Mouse (Mus musculus) kidney, embryonic 15.5 days (tissue): ENCODE data around the gene Adcy9. TPM values are rescaled to one million over a fixed set of nuclear protein-coding genes. Genes with fewer than 3 reads are reported as not detected.

ENCODE experiments used
- ATAC-seq: fragments of 200-750 bp; cut with Nextera tagmentation; replicated peaks from 2 replicates; pipeline ENCODE4 v1.8.0; 2017; ENCODE audit warnings: moderate TSS enrichment; ENCODE audit not compliant: low FRiP score
- H3K27ac ChIP-seq: fragments of 300-500 bp; sonication (generic); 2 replicates; pipeline ENCODE4 v1.5.1; 2015; ENCODE audit warnings: mild to moderate bottlenecking, inconsistent platforms
- H3K27me3 ChIP-seq: fragments of 300-500 bp; sonication (generic); 2 replicates; pipeline ENCODE4 v1.6.1; 2015; ENCODE audit warnings: inconsistent platforms
- H3K36me3 ChIP-seq: fragments of 300-500 bp; sonication (generic); 2 replicates; pipeline ENCODE4 v1.6.1; 2015; ENCODE audit warnings: inconsistent platforms
- H3K4me1 ChIP-seq: fragments of 300-500 bp; sonication (generic); 2 replicates; pipeline ENCODE4 v1.6.1; 2015; ENCODE audit warnings: inconsistent platforms
- H3K4me2 ChIP-seq: fragments of 300-500 bp; sonication (generic); 2 replicates; pipeline ENCODE4 v1.6.1; 2015; ENCODE audit warnings: moderate library complexity, mild to moderate bottlenecking, inconsistent platforms
- H3K4me3 ChIP-seq: fragments of 300-500 bp; sonication (generic); replicated peaks from 2 replicates; pipeline ENCODE4 v1.5.1; 2015; ENCODE audit warnings: mild to moderate bottlenecking, inconsistent platforms
- H3K9ac ChIP-seq: fragments of 300-500 bp; sonication (generic); 2 replicates; pipeline ENCODE4 v1.6.1; 2015; ENCODE audit warnings: mild to moderate bottlenecking, inconsistent platforms
- H3K9me3 ChIP-seq: fragments of 300-500 bp; sonication (generic); replicated peaks from 2 replicates; pipeline ENCODE4 v1.6.1; 2016; ENCODE audit warnings: inconsistent platforms
- WGBS: fragments of 180-500 bp; shearing (Covaris S2); methylation state at CpG from one replicate; pipeline ENCODE4 v1.1.7; 2015; ENCODE audit warnings: mixed read lengths; 5-methylcytosine and 5-hydroxymethylcytosine counted together
- polyA plus RNA-seq: library from polyadenylated mRNA; unstranded; fragments of >200 nt; fragmentation: Nextera tagmentation; extraction: Ambion mirVana; gene quantifications from 2 replicates; pipeline ENCODE4 v1.2.1, GENCODE M21; 2015

The Adcy9 gene
- polyA plus RNA-seq, 1 experiment from 2014 or later: 1.2 TPM

DNA sequence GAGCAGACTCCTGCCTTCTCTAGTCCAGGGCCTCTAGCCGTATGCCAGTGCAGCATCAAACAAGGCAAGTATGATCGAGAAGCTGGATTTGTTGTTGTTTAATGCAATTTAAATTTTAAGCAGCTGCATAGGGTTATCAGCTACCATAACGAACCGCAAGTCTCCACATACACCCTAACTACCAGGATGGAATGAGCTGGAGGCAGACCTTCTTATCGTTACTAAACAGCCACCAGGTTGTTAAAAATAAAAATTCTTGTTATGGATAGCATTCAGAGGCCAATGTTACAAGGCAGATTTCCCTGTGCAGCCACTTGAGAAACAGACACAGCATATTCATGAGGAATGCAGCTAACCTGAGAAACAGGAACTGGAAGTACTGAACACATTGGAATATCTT, 86.5 kb downstream of the Adcy9 start:
- Histone ChIP-seq H3K4me1 (no peaks in the 10 kb centered on the region), H3K27me3 (no peaks in the 10 kb centered on the region), H3K4me2 (no peak overlapping the region), H3K36me3 (no peaks in the 10 kb centered on the region), H3K9ac (no peak overlapping the region), H3K27ac (no peak overlapping the region), H3K9me3 (no peaks in the 10 kb centered on the region), H3K4me3 (no peak overlapping the region)
- WGBS: 85% methylated on average over 5 of the region's 5 CpGs
- ATAC-seq: no peak

DNA sequence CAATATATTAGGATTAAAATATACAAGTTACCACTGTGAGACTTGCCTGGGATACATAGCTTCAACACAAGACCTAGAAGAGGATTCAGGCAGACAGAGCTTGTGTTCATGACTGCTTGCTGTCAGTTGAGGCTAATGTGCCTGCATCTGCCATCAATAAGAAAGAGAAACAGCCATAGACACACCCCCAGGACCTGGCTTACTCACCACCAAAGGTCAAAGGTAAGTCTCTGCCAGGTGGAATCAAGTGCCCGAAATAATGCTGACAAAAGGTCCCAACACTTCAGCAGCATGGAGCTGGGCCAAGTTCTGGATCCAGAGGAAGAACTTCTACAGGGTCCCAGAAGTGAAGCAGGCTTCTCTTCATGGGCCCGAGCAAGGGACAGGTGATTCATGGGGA, 86.9 kb downstream of the Adcy9 start:
- WGBS: 88% methylated on average over 2 of the region's 2 CpGs
- no peaks in the 10 kb centered on the region for H3K9me3 ChIP-seq
- H3K27ac ChIP-seq: no peak overlapping the region
- H3K4me1 ChIP-seq: no peaks in the 10 kb centered on the region
- no peak overlapping the region for H3K4me2 ChIP-seq
- H3K9ac ChIP-seq: no peak overlapping the region
- no peak overlapping the region for H3K4me3 ChIP-seq
- no peak for ATAC-seq
- H3K36me3 ChIP-seq: no peaks in the 10 kb centered on the region
- H3K27me3 ChIP-seq: no peaks in the 10 kb centered on the region

DNA sequence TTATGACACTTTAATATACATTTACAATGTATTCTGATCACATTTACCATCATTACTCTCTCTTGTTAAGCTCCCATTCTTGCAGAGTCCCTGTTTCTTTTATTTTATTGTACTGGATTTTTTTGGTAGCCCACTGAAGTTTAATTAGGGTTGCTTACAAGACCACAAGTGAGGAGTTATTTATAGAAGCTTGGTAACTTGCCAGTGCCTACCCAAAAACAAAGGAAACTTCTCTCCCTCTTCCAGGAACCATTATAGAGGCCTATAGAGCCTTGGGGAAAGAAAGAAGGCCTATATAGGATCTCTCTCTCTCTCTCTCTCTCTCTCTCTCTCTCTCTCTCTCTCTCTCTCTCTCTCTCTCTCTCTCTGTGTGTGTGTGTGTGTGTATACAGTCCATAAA, 93.2 kb downstream of the Adcy9 start:
- H3K4me3 ChIP-seq: no peak overlapping the region
- H3K4me1 ChIP-seq: no peaks in the 10 kb centered on the region
- H3K27me3 ChIP-seq: no peaks in the 10 kb centered on the region
- H3K9me3 ChIP-seq: no peaks in the 10 kb centered on the region
- H3K27ac ChIP-seq: no peak overlapping the region
- H3K4me2 ChIP-seq: no peak overlapping the region
- no peak overlapping the region for H3K9ac ChIP-seq
- ATAC-seq: no peak
- H3K36me3 ChIP-seq: no peaks in the 10 kb centered on the region

DNA sequence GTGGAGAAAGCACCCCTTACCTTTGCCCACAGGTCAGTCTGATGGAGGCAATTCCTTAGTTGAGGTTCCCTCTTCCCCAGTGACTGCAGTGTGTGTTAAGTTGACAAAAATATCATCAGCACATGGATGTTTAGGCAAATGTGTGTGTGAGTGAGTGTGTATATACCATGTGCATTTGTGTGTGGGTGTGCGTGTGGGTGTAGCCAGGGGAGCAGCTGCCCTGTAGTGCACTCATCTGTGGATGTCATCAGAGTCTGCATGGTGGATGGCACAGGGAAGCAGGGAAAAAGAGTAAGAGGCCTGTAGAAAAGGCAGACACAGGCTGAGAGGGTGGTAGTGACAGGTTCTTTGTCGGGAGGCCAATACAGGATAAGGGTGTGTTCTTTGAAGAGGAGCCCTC, 94.5 kb downstream of the Adcy9 start:
- H3K36me3 ChIP-seq: no peaks in the 10 kb centered on the region
- H3K4me2 ChIP-seq: no peak overlapping the region
- no peaks in the 10 kb centered on the region for H3K9me3 ChIP-seq
- no peak overlapping the region for H3K4me3 ChIP-seq
- WGBS: 81% methylated on average over 2 of the region's 2 CpGs
- no peaks in the 10 kb centered on the region for H3K4me1 ChIP-seq
- ATAC-seq: no peak
- H3K27me3 ChIP-seq: no peaks in the 10 kb centered on the region
- no peak overlapping the region for H3K27ac ChIP-seq
- H3K9ac ChIP-seq: no peak overlapping the region

DNA sequence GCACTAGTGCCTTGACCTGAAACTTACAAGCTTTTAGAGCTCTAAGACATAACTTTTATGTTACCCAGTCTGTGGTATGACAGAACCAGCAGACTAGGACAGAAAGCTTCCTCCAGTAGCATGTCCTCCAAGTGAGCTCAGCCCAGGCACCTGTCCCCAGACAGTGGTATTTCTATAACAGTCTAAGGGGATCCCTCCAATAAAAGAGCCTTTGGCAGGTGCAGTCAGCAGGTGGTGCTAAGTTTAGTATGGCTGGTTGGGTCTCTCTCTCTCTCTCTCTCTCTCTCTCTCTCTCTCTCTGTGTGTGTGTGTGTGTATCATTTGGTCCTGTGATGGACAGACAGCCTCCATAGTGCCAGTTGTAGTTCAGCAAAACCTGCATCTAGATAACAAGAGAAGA, 95.3 kb downstream of the Adcy9 start:
- Histone ChIP-seq H3K27me3 (no peaks in the 10 kb centered on the region), H3K4me2 (no peak overlapping the region), H3K4me1 (no peaks in the 10 kb centered on the region), H3K4me3 (no peak overlapping the region), H3K9ac (no peak overlapping the region), H3K27ac (no peak overlapping the region), H3K36me3 (no peaks in the 10 kb centered on the region), H3K9me3 (no peaks in the 10 kb centered on the region)
- ATAC-seq: no peak

DNA sequence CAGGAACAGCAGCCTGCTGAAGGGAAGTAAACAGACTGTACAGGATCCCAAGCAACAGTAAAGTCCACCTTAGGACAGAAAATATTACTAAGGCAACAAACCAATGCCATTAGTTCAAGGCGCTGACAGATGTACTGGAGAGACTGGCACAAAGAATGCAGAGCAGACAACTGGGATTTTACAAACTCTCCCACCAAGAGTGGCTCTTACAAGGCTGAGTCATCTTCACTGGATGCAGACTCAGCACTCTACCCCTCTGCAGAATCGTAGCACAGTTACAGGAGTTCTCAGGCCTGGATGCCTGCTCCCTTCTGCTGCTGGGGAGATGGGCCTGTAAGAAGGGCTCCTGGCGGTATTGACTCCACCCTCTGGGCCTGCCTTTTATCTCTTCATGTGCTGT, 99.4 kb downstream of the Adcy9 start:
- WGBS: 55% methylated on average over 3 of the region's 3 CpGs
- H3K4me3 ChIP-seq: no peak overlapping the region
- no peak for ATAC-seq
- no peak overlapping the region for H3K9ac ChIP-seq
- no peaks in the 10 kb centered on the region for H3K9me3 ChIP-seq
- no peaks in the 10 kb centered on the region for H3K27me3 ChIP-seq
- H3K4me1 ChIP-seq: no peaks in the 10 kb centered on the region
- H3K4me2 ChIP-seq: no peak overlapping the region
- no peak overlapping the region for H3K27ac ChIP-seq
- H3K36me3 ChIP-seq: no peaks in the 10 kb centered on the region

DNA sequence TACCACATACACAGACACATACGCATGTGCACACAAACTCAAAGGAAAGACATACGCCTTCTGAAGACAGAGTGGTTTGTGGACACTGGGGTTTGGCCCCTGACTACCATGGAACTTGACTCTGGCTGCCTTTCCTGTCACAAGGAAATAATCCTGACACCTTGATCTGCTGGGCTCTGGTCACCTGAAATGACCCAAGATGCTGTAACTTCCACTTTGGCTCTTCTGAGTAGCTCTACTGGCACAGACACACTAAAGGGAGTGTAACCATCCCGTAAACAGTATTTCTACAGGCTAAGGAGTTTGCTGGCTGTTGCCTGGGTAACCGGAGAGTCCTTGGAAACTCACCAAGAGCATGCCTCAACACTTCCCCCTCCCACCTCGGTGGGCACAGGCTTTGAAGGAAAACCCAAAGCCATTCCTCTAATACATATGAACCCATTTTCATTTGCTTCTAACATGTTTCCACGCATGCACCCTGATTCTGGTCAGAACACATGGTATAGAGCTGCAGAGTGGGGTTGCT, 102.2 kb downstream of the Adcy9 start:
- Histone ChIP-seq H3K4me3 (no peak overlapping the region), H3K4me1 (no peaks in the 10 kb centered on the region), H3K36me3 (no peaks in the 10 kb centered on the region), H3K4me2 (no peak overlapping the region), H3K9ac (no peak overlapping the region), H3K9me3 (no peaks in the 10 kb centered on the region), H3K27ac (no peak overlapping the region), H3K27me3 (no peaks in the 10 kb centered on the region)
- 68% methylated on average over 6 of the region's 6 CpGs for WGBS
- no peak; the same call in 1 of the 2 replicates for ATAC-seq

DNA sequence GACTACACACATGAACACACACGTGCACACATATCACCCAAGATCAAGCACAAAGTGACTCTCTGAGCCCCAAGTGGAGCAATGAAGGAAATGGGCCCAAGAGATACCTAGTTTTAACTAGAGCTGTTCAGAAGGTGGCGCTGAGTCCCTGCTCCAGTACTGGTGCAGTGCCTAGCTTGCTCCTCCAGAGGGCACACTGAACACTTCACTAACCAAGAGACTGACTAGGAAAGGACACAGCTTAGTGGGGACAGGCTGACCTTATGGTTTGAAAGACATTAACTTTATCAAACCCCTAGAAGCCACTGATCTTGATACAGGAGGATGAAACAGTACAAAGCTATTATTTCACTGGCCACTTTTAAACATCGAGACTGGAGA, 104.2 kb downstream of the Adcy9 start:
- H3K4me3 ChIP-seq: no peak overlapping the region
- no peaks in the 10 kb centered on the region for H3K9me3 ChIP-seq
- no peak overlapping the region for H3K27ac ChIP-seq
- ATAC-seq: no peak; the same call in 1 of the 2 replicates
- H3K9ac ChIP-seq: no peak overlapping the region
- no peaks in the 10 kb centered on the region for H3K4me1 ChIP-seq
- 34% methylated on average over 3 of the region's 3 CpGs for WGBS
- H3K36me3 ChIP-seq: no peaks in the 10 kb centered on the region
- no peaks in the 10 kb centered on the region for H3K27me3 ChIP-seq
- H3K4me2 ChIP-seq: no peak overlapping the region

DNA sequence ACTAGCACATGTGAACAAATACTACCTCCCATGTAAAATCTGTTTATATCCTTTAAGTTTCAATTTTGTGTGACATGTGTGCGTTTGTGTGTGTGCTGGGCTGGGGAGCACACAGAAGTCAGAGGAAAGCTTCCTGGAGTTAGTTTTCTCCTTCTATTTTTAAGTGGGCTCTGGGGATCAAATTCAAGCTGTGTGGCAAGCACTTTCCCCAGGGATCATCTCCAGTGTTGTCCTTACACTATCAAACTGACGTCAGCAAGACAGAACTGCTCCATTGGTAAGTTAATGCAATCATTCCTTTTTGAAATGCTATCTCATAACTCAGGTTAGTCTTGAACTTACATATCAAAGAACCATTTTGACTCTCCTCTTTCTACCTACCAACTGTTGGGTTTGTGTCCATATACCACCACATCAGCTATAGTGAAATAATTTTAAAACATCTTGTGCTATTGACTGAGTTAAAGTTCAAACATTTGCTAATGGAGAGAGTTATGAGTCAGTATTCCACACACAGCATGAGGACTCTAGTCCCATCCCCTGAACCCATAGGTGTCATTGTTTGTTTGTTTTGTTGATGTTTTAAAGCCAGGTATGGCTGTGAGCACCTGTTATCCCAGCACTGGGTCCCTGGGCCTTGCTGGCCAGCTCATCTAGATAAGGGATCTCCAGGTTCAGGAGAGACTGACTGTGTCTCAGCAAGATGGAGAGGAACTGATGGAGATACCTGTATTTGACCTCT, 104.8 kb downstream of the Adcy9 start:
- Histone ChIP-seq H3K36me3 (no peaks in the 10 kb centered on the region), H3K4me2 (no peak overlapping the region), H3K4me1 (no peaks in the 10 kb centered on the region), H3K9ac (no peak overlapping the region), H3K4me3 (no peak overlapping the region), H3K27me3 (no peaks in the 10 kb centered on the region), H3K27ac (no peak overlapping the region), H3K9me3 (no peaks in the 10 kb centered on the region)
- ATAC-seq: no peak
- 75% methylated on average over 2 of the region's 2 CpGs for whole genome bisulfite sequencing

DNA sequence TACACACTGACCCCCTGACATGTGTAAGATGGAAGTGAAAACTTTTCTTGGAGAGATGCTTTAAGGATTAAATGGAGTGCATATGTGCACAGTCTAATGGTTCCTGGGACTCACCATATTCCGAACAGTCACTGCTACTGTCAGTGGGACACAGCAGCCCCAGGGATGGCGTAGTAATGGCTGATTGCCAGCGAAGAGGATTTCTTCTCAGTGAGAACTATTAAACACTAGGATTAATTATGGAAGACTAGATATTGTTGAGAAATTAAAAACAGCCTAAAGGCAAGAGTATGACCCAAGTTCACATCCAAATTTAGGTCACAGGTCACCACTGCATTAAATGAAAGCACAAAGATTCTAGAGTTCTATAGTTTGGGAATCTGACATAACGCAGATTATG, 105.4 kb downstream of the Adcy9 start:
- H3K36me3 ChIP-seq: no peaks in the 10 kb centered on the region
- H3K9ac ChIP-seq: no peak overlapping the region
- H3K27ac ChIP-seq: no peak overlapping the region
- H3K4me3 ChIP-seq: no peak overlapping the region
- no peak for ATAC-seq
- no peak overlapping the region for H3K4me2 ChIP-seq
- 88% methylated on average over 4 of the region's 4 CpGs for WGBS
- no peaks in the 10 kb centered on the region for H3K4me1 ChIP-seq
- no peaks in the 10 kb centered on the region for H3K27me3 ChIP-seq
- H3K9me3 ChIP-seq: no peaks in the 10 kb centered on the region

DNA sequence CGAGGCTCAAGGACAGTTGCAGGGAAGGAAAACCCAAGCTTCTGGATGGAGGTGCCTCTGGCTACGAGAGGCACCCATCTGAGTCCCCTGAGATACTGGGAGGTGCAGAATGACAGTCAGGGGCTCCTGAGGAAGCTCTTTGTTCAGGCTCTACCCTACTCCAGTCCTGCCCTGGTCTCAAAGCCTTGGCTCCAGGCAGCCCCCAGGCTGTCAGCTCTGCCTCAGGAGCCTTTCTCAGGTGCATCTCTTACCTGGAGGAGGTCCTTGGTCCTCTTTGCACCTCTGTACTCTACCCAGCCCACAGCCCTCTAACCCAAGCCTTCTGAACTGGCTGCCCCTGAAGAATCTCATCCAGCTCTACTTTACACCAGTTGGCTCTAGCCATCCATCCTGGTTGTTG, 108.3 kb downstream of the Adcy9 start:
- ATAC-seq: no peak
- Histone ChIP-seq H3K36me3 (no peaks in the 10 kb centered on the region), H3K9me3 (no peaks in the 10 kb centered on the region), H3K4me3 (no peak overlapping the region), H3K27me3 (no peaks in the 10 kb centered on the region), H3K4me1 (no peaks in the 10 kb centered on the region), H3K9ac (no peak overlapping the region), H3K4me2 (no peak overlapping the region), H3K27ac (no peak overlapping the region)
- 58% methylated on average over 2 of the region's 2 CpGs for WGBS

DNA sequence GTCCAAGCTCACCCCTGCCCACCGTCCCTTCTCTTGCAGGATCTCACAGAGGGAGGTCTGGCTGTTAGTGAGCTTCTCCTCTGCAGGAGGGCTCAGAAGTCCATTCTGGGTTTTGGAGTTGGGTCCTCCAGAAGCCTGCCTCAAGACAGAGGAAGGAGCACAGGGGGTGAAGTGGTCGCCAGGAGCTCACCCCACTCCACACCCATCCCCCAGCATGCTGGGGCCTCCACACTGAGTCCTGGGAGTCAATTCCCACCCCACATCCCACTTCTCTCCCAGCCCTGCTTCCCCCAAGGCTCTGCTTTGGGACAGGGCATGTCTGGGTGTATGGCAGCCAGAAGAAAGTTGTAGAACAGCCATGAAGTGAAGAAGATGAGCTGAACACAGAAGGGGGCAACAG, 108.7 kb downstream of the Adcy9 start:
- Histone ChIP-seq H3K4me1 (no peaks in the 10 kb centered on the region), H3K9ac (no peak overlapping the region), H3K27ac (no peak overlapping the region), H3K36me3 (no peaks in the 10 kb centered on the region), H3K4me3 (no peak overlapping the region), H3K27me3 (no peaks in the 10 kb centered on the region), H3K4me2 (no peak overlapping the region), H3K9me3 (no peaks in the 10 kb centered on the region)
- ATAC-seq: no peak
- 78% methylated on average over 2 of the region's 2 CpGs for WGBS

DNA sequence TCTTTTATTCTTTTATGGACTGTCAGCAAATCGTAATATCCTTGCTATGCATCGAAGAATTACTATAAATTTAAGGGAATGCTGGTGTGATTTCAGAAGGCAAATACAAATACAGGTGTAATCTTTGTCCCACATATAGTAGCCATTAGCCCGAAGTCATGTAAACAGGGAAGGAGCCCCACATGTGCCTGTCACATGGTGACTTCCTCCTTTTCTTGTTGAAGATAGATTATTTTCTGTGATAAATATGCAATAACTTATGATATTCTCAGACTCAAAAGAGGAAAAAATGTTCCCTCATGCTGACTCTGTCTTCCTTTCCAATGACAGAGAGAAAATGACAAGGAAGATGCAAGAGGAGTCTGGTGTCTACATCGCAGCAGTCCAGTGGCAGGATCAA, 112.5 kb downstream of the Adcy9 start:
- Histone ChIP-seq H3K9ac (no peak overlapping the region), H3K27me3 (no peaks in the 10 kb centered on the region), H3K4me3 (no peak overlapping the region), H3K36me3 (no peaks in the 10 kb centered on the region), H3K27ac (no peak overlapping the region), H3K4me1 (no peaks in the 10 kb centered on the region), H3K4me2 (no peak overlapping the region), H3K9me3 (no peaks in the 10 kb centered on the region)
- ATAC-seq: no peak
- 88% methylated on average over 4 of the region's 4 CpGs for WGBS
